Mouse (Mus musculus) midbrain, embryonic 14.5 days (tissue): Measurements from ENCODE around the gene Ints13. TPM values are rescaled to one million over a fixed set of nuclear protein-coding genes. Genes with fewer than 3 reads are reported as not detected.

Experiments used
- ATAC-seq: fragments of 200-750 bp; cut with Nextera tagmentation; 2 replicates; pipeline ENCODE4 v1.8.0; 2017; ENCODE audit warnings: moderate number of reproducible peaks, moderate library complexity; ENCODE audit not compliant: low FRiP score, low TSS enrichment
- DNase-seq: peaks from one replicate; pipeline ENCODE4 v3.0.0-alpha.2; 2015
- H3K27ac ChIP-seq: fragments of 300-500 bp; sonication (generic); replicated peaks from 2 replicates; pipeline ENCODE4 v1.5.1; 2014; ENCODE audit warnings: mild to moderate bottlenecking, low read depth, low read length, moderate library complexity
- H3K27me3 ChIP-seq: fragments of 300-500 bp; sonication (generic); 2 replicates; pipeline ENCODE4 v1.6.1; 2014; ENCODE audit warnings: low read length, control low read depth, mixed read lengths; ENCODE audit not compliant: control insufficient read depth, insufficient read depth
- H3K36me3 ChIP-seq: fragments of 300-500 bp; sonication (generic); 2 replicates; pipeline ENCODE4 v1.6.1; 2014; ENCODE audit warnings: low read length, control low read depth; ENCODE audit not compliant: control insufficient read depth, insufficient read depth
- H3K4me1 ChIP-seq: fragments of 300-500 bp; sonication (generic); 2 replicates; pipeline ENCODE4 v1.6.1; 2014; ENCODE audit warnings: mild to moderate bottlenecking, antibody characterized with exemption, low read length, control low read depth; ENCODE audit not compliant: control insufficient read depth, insufficient read depth
- H3K4me2 ChIP-seq: fragments of 300-500 bp; sonication (generic); 2 replicates; pipeline ENCODE4 v1.6.1; 2014; ENCODE audit warnings: mild to moderate bottlenecking, low read length, moderate library complexity
- H3K4me3 ChIP-seq: fragments of 300-500 bp; sonication (generic); replicated peaks from 2 replicates; pipeline ENCODE4 v1.5.1; 2014; ENCODE audit warnings: low read depth, low read length
- H3K9ac ChIP-seq: fragments of 300-500 bp; sonication (generic); replicated peaks from 2 replicates; pipeline ENCODE4 v1.6.1; 2014; ENCODE audit warnings: mild to moderate bottlenecking, low read length, moderate library complexity
- H3K9me3 ChIP-seq: fragments of 300-500 bp; sonication (generic); 2 replicates; pipeline ENCODE4 v1.6.1; 2016; ENCODE audit warnings: low read length, control low read depth, mixed read lengths; ENCODE audit not compliant: control insufficient read depth
- WGBS: fragments of 180-500 bp; shearing (Covaris S2); extraction: QIAGEN DNeasy Blood & Tissue Kit; methylation state at CpG from one replicate; pipeline ENCODE4 v1.1.7; 2014; 5-methylcytosine and 5-hydroxymethylcytosine counted together
- polyA plus RNA-seq: library from polyadenylated mRNA; unstranded; fragments of >200 nt; fragmentation: Nextera tagmentation; extraction: Ambion mirVana; gene quantifications from 2 replicates; pipeline ENCODE4 v1.2.1, GENCODE M21; 2014

Ints13 gene
- 37.9 and 53.9 TPM in 2 replicates for polyA plus RNA-seq

GRCm38 (mm10) chr6:146577310-146578109, at the start of gene Ints13:
Ints13 (minus strand) TSS chr6:146577835.
- Histone ChIP-seq H3K9ac (peak within 1 kb of the TSS; percentile 90), H3K4me2 (peak within 1 kb of the TSS; percentile 75), H3K9me3 (no peaks in the 10 kb centered on the region), H3K36me3 (no peaks in the 10 kb centered on the region), H3K27ac (peak within 1 kb of the TSS; percentile 98), H3K4me3 (peak within 1 kb of the TSS; percentile 94), H3K4me1 (peaks cover 27% of the 10 kb centered on the region), H3K27me3 (no peaks in the 10 kb centered on the region)
- under 1% methylated on average over 77 of the region's 77 CpGs for WGBS
- ATAC-seq, result peak; percentile 97
- DNase-seq, result peak; percentile 100

GRCm38 (mm10) chr6:146616670-146617069, 39.0 kb upstream of the Ints13 start:
- Histone ChIP-seq H3K9ac (no peak overlapping the region), H3K27me3 (no peaks in the 10 kb centered on the region), H3K9me3 (no peaks in the 10 kb centered on the region), H3K4me2 (no peak overlapping the region), H3K36me3 (peaks cover 55% of the 10 kb centered on the region), H3K27ac (no peak overlapping the region), H3K4me1 (no peaks in the 10 kb centered on the region), H3K4me3 (no peak overlapping the region)
- no peak for DNase-seq
- WGBS, result 94% methylated on average over 2 of the region's 2 CpGs
- no peak for ATAC-seq

DNA sequence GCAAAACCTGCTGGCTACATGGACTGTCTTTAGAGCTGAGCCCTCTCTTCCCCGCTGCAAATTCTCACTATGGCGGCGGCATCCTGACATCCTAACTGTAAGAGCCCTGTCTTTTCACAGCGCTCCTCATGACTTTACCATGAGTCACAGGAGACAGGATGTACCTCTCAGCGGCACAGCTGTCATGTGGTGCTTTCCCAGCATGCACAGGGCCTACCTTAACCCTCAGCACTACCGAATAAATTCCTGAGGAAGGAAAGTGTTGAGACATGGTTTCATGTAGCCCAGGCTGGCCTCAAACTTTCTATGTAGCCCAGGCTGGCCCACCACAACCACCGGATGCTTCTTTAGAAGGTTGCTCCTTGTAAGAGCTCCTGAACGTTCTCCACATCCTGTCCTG, 38.3 kb upstream of the Ints13 start:
- Histone ChIP-seq H3K9ac (no peak overlapping the region), H3K4me3 (no peak overlapping the region), H3K27ac (no peak overlapping the region), H3K27me3 (no peaks in the 10 kb centered on the region), H3K9me3 (no peaks in the 10 kb centered on the region), H3K4me1 (no peaks in the 10 kb centered on the region), H3K4me2 (no peak overlapping the region), H3K36me3 (peaks cover 55% of the 10 kb centered on the region)
- no peak for ATAC-seq
- 95% methylated on average over 8 of the region's 8 CpGs for WGBS
- DNase-seq, result no peak

- ATAC-seq (no peak), DNase-seq (no peak)
- Histone ChIP-seq H3K4me1 (no peaks in the 10 kb centered on the region), H3K9ac (no peak overlapping the region), H3K9me3 (no peaks in the 10 kb centered on the region), H3K27me3 (no peaks in the 10 kb centered on the region), H3K27ac (no peak overlapping the region), H3K36me3 (peaks cover 59% of the 10 kb centered on the region), H3K4me3 (no peak overlapping the region), H3K4me2 (no peak overlapping the region)
- WGBS, result 99% methylated on average over 5 of the region's 5 CpGs
These were observed 36.9 kb upstream of the Ints13 start for GRCm38 (mm10) chr6:146614541-146614940.

DNA sequence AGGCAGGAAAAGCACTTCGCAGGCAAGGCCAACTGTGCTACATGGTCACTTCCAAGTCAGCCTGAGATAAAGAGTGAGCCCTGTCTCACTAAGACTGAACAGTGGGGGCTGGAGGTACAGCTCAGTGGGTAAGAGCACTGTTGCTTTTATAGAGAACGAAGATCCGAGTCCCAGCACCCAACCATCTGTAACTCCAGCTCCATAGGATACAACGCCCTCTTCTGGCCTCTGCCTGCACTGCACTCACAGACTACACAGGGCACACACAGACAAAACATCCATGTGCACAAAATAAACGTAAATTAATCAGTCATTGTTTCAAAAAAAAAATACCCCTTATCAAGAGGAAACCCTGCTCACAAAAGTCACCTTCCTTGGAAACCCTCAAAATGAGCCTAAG, 36.3 kb upstream of the Ints13 start:
- no peaks in the 10 kb centered on the region for H3K9me3 ChIP-seq
- no peak overlapping the region for H3K27ac ChIP-seq
- no peak overlapping the region for H3K4me2 ChIP-seq
- peaks cover 65% of the 10 kb centered on the region for H3K36me3 ChIP-seq
- H3K4me1 ChIP-seq, result no peaks in the 10 kb centered on the region
- DNase-seq (no peak), ATAC-seq (no peak)
- WGBS, result 93% methylated on average over 5 of the region's 5 CpGs
- H3K9ac ChIP-seq, result no peak overlapping the region
- H3K4me3 ChIP-seq, result no peak overlapping the region
- no peaks in the 10 kb centered on the region for H3K27me3 ChIP-seq

DNA sequence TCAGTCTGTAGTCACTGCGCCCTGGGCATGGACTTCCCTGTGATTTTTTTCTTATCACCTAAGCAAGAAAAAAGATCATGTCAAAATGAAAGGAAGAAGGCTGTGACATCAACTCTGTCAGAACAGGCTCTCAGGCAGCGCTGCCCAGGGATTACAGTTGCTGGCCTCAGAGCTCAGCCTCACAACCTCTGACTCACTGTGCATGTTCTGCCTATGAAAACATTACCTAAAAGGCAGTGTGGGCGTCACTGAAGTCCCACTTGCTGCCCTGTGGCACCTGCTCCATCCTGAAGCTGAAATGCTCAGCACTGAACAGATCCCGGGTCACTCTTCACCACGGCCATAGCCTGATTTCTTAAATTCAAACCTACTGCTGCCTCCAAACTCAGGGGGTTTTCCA, 35.1 kb upstream of the Ints13 start:
- no peak overlapping the region for H3K27ac ChIP-seq
- no peak overlapping the region for H3K9ac ChIP-seq
- no peaks in the 10 kb centered on the region for H3K4me1 ChIP-seq
- no peaks in the 10 kb centered on the region for H3K27me3 ChIP-seq
- H3K36me3 ChIP-seq, result peaks cover 59% of the 10 kb centered on the region
- DNase-seq (no peak), ATAC-seq (no peak)
- no peak overlapping the region for H3K4me2 ChIP-seq
- H3K9me3 ChIP-seq, result no peaks in the 10 kb centered on the region
- WGBS, result 90% methylated on average over 5 of the region's 5 CpGs
- no peak overlapping the region for H3K4me3 ChIP-seq

DNA sequence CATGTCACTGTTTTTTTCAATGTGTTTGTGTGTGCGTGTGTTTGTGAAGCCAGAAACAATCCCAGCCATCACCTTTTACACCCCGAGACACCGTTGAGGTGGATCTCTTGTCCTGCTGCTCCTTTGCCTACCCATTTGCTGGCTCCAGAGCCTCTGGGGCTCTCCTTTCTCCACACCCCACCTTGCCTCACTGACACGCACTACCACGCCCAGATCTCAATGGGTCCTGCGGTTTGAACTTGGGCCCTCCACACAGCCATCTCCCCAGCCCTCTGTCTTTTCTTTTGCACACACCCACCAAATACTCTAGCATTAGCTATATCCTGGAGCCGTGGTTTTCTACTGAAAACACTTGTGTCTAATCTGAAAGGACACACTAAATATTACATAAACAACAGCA, 34.3 kb upstream of the Ints13 start:
- DNase-seq (no peak), ATAC-seq (no peak)
- Histone ChIP-seq H3K9me3 (no peaks in the 10 kb centered on the region), H3K36me3 (peaks cover 59% of the 10 kb centered on the region), H3K4me1 (no peaks in the 10 kb centered on the region), H3K4me3 (no peak overlapping the region), H3K27me3 (no peaks in the 10 kb centered on the region), H3K27ac (no peak overlapping the region), H3K4me2 (no peak overlapping the region), H3K9ac (no peak overlapping the region)
- WGBS, result 95% methylated on average over 7 of the region's 7 CpGs

DNA sequence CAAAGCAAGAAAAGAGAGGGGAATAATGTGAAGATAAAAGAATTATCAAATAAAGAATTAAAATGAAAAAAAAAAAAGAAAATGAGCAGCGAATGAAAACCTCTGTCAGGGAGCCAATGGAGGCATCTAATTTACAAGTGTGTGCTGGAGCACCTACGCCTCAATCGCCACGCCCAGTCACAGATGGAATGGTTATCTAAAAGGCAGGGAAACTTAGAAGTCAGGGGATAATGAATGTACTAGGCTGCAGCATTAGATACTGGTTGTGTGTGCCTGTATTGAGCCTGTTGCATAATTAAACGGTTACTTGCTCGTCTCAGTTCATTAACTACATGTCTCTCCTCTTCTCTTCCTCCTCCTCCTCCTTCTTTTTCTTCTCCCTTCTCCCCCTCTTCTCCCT, 33.8 kb upstream of the Ints13 start:
- no peak for ATAC-seq
- H3K27me3 ChIP-seq, result no peaks in the 10 kb centered on the region
- no peak for DNase-seq
- H3K9me3 ChIP-seq, result no peaks in the 10 kb centered on the region
- no peak overlapping the region for H3K27ac ChIP-seq
- H3K9ac ChIP-seq, result no peak overlapping the region
- H3K4me2 ChIP-seq, result no peak overlapping the region
- WGBS, result 91% methylated on average over 6 of the region's 6 CpGs
- no peaks in the 10 kb centered on the region for H3K4me1 ChIP-seq
- peaks cover 61% of the 10 kb centered on the region for H3K36me3 ChIP-seq
- no peak overlapping the region for H3K4me3 ChIP-seq

GRCm38 (mm10) chr6:146603651-146604050, 26.0 kb upstream of the Ints13 start:
- Histone ChIP-seq H3K4me1 (no peaks in the 10 kb centered on the region), H3K36me3 (peaks cover 71% of the 10 kb centered on the region), H3K4me3 (no peak overlapping the region), H3K9me3 (no peaks in the 10 kb centered on the region), H3K27me3 (no peaks in the 10 kb centered on the region), H3K27ac (no peak overlapping the region), H3K4me2 (no peak overlapping the region), H3K9ac (no peak overlapping the region)
- 75% methylated on average over 10 of the region's 10 CpGs for WGBS
- DNase-seq, result no peak
- ATAC-seq, result no peak
